Mouse (Mus musculus): ENCODE results near the gene Ptpa.

DNA sequence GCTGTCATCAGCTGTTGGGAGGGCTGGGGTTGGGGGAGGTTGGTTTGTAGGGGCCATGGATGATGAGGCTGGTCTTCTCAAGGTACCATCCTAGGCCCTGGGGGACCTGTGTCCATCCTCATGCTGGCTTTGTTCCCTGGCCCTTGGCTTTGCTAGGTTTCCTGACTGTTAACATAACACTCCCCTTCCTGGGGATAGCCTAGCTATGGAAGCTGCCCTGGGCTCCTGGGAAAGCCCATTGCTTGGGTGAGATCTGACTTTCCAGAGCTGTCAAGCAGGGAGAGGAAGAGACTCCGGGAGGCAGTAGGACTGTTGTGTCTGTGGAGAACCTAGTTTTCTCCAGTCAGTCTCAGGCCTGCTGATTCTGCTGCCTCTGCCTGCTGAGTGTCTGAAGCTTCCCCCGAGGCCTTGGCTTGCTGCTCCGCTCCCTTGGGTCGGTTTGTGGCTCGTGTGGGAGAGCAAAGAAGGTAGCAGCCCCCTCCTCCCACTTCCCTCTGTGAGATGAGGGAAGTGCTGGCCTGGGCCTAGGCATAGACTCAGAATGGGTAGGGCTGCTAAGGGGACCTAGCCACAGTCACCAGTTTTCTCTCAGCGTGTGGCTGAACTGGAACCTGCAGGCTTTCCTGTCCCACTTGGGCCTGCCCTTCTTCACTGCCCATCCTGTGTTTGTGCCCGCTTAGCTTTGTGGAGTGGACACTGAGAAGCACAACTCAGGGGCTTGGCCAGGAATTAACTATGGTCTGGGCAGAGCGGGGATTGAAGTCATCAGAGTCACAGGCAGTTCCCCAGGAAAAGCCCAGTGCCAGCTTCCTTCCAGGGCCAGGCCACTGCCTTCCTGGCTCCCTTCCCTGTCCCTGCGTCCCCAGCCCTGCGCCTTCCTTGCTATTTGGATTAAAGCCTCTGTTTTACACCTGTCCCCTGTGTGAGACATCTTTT lies 31.3 kb downstream of the Ptpa start:
- TF ChIP-seq POLR2A (IDR thresholded peaks at IDR 0.05; ENCODE audit: extremely low read depth, insufficient read depth, low read length) (no peak), CTCF (IDR thresholded peaks at IDR 0.05; ENCODE audit: extremely low read depth, insufficient read depth, low read length) (no peak)
